In the genomic region with DNA sequence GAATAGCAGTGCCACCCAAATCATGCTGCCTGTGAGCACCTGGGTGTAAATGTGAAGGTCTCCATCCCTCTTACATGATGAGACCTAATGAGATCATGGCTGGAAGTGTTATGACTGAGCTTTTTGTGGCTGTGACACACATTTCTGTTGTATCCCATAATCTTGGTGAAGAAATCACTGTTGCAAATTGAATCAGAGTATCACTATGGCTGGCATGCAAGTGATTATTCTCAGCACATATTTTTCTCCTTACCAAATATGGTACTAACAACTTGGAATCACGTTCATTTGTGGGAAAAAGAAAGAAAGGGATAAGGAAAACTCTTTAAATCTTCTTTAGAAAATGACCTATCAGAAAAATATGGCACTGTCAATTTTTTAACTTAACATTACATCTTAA, we compare ENCODE assay signal across 17 mouse cellular contexts.
"Had no signal": no experiment of that assay in that cellular context is flagged by ENCODE, and none has a peak within 500 bp of the region (broad histone marks: within the 10 kb centered on the region; RNA-seq: fewer than 3 reads in every experiment).

No protein-coding gene starts in this region.

- H3K4me2 ChIP-seq: lung, embryonic 15.5 days; midbrain, embryonic 12.5 days; neural tube, embryonic 12.5 days had no signal

- H3K4me3 ChIP-seq: lung, embryonic 15.5 days; megakaryocyte, embryonic 14.5 days; midbrain, embryonic 12.5 days; neural tube, embryonic 12.5 days had no signal

- H3K9me3 ChIP-seq: lung, embryonic 15.5 days; megakaryocyte, embryonic 14.5 days; midbrain, embryonic 12.5 days; neural tube, embryonic 12.5 days had no signal

- H3K4me1 ChIP-seq: lung, embryonic 15.5 days; midbrain, embryonic 12.5 days; neural tube, embryonic 12.5 days had no signal

- H3K36me3 ChIP-seq: lung, embryonic 15.5 days; midbrain, embryonic 12.5 days; neural tube, embryonic 12.5 days had no signal

- H3K27me3 ChIP-seq: lung, embryonic 15.5 days; megakaryocyte, embryonic 14.5 days; midbrain, embryonic 12.5 days; neural tube, embryonic 12.5 days had no signal

- DNase-seq: liver, postnatal 0 days; lung, adult 2 months; lung, postnatal 14 days; lung, postnatal 36 days; midbrain, embryonic 14.5 days; right cerebral cortex, postnatal 25 days; right cerebral cortex, postnatal 4 days; spleen, adult 18-20 months; thymus, adult 18-20 months; thymus, postnatal 14 days; thymus, postnatal 36 days had no signal

- H3K9ac ChIP-seq: liver, postnatal 0 days; lung, embryonic 15.5 days; midbrain, embryonic 12.5 days; neural tube, embryonic 12.5 days had no signal

- H3K27ac ChIP-seq: lung, embryonic 15.5 days; macrophage; midbrain, embryonic 12.5 days; neural tube, embryonic 12.5 days had no signal

- ATAC-seq: liver, postnatal 0 days; lung, postnatal 0 days had no signal
